Mouse (Mus musculus): ENCODE data around the gene Pitpnm2. TPM values are rescaled to one million over a fixed set of nuclear protein-coding genes. Genes with fewer than 3 reads are reported as not detected.

Gene Pitpnm2
- total and polyA plus RNA-seq, 3 experiments = 37.7 to 40.1 (median 40.1) TPM

DNA sequence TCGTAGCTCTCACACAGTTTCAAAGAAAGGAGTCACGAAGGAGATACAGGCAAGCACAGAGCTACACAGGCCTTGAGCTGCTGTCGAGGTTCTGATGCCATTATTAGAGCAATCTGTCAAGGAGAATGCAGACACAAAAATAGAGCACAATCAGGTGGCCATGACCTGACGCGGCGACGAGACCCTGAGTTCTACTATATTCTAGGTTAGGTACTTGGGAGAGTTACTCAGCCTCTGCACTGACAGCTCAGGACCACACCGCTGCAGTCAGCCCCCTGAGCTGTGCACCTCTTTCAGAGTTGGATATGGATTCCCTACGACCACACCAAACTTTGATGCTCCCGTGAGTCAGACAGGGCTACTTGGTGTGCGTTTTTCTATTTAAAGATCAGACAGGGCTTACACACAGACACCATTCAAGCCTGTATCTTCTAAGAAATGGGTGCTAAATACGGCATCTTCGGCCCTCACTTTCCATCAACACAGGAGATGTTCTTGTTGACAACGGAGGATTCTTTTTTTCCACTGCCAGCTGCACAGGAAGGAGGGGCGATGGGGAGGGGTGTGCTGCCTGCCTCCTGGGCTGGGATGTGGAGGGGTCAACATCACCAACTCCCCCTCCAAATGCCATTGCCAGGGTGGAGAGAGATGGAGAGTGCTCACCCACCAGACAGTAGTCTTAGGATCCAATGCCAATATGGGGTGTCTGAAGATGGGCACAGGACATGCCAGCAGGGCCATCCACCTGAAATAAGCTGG, 63.7 kb downstream of the Pitpnm2 start:
- peak overlapping the region; percentile 1; the same call in 1 of the 2 replicates for H3K4me3 ChIP-seq

DNA sequence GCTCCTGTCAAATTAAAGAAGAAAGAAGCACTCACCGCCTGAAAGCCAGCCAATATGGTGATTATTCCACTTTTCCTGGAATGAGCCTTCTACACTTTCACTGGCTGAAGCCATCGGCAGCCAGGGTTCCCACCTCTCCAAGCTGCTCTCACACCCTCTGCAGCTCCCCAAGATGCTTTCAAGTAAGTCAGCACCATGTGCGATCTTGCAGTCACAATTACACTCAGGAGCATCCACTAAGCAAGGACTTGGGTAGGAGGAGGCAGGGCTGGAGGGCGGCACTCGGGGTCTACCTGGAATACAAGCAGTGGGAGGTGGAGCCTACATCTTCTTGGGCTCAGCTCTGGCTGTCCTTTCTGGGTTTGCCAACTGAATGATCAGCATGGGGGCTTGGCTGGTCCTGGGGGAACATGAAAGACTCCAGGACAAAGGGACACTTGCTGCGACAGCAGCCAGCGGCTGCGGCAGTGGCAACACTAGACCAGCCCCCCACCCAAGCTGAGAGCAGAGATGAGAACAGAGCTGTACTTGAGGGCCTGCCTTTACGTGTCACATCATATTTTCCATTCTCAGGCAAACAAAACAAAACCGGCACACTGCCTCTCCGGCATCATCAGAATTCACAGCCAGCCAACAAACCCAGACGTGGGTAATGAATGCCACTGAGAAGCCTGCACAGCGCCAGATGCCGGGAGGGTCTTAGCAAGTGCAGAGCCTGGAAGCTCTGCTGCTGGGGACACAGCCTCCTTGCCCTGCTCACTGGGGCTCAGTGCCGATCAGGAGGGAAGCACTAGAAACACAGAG, 64.5 kb downstream of the Pitpnm2 start:
- H3K27me3 ChIP-seq (ENCODE audit: control insufficient read depth, insufficient read depth, low read length) = no peaks in the 10 kb centered on the region
- H3K36me3 ChIP-seq (ENCODE audit: control insufficient read depth, insufficient read depth, low read length) = peaks cover 2% of the 10 kb centered on the region; the same call in 1 of the 2 replicates
- TF ChIP-seq POLR2A (IDR thresholded peaks at IDR 0.05; ENCODE audit: insufficient read depth, low read depth, low read length) (no peak), EP300 (IDR thresholded peaks at IDR 0.05; ENCODE audit: insufficient read depth, low read depth, low read length) (no peak), CTCF (IDR thresholded peaks at IDR 0.05) (no peak)
- H3K4me1 ChIP-seq (ENCODE audit: control insufficient read depth, insufficient read depth, low read length) = peaks cover 41% of the 10 kb centered on the region
- WGBS = 35% methylated on average over 15 of the region's 15 CpGs
- peak overlapping the region; percentile 89 for H3K27ac ChIP-seq
- H3K4me3 ChIP-seq = no peak overlapping the region; the same call in 1 of the 2 replicates
- intact Hi-C loops (cut with DNase I) = no loop called here
- no peak for DNase-seq
- H3K79me2 ChIP-seq (replicated peaks; ENCODE audit: control insufficient read depth, insufficient read depth, low read length) = peaks cover 7% of the 10 kb centered on the region
- peak overlapping the region; percentile 54 for H3K9ac ChIP-seq (ENCODE audit: low read depth, low read length)

More for the DNA sequence above, 63.7 kb downstream of the Pitpnm2 start:
- 39% methylated on average over 15 of the region's 15 CpGs for WGBS
- H3K4me1 ChIP-seq (ENCODE audit: control insufficient read depth, insufficient read depth, low read length) = peaks cover 45% of the 10 kb centered on the region
- H3K27ac ChIP-seq = peak overlapping the region; percentile 89
- H3K27me3 ChIP-seq (ENCODE audit: control insufficient read depth, insufficient read depth, low read length) = no peaks in the 10 kb centered on the region
- peaks cover 2% of the 10 kb centered on the region; the same call in 1 of the 2 replicates for H3K36me3 ChIP-seq (ENCODE audit: control insufficient read depth, insufficient read depth, low read length)
- H3K9ac ChIP-seq (ENCODE audit: low read depth, low read length) = peak overlapping the region; percentile 54
- no peak for DNase-seq
- TF ChIP-seq EP300 (IDR thresholded peaks at IDR 0.05; ENCODE audit: insufficient read depth, low read depth, low read length) (no peak), CTCF (IDR thresholded peaks at IDR 0.05) (no peak), POLR2A (IDR thresholded peaks at IDR 0.05; ENCODE audit: insufficient read depth, low read depth, low read length) (no peak; the same call in 1 of the 2 replicates)
- intact Hi-C loops (cut with DNase I) = loop anchor here (1.0 kb wide), 1 partner anchor 62 kb away; no protein-coding TSS in a partner anchor
- peaks cover 7% of the 10 kb centered on the region for H3K79me2 ChIP-seq (replicated peaks; ENCODE audit: control insufficient read depth, insufficient read depth, low read length)

- intact Hi-C loops (cut with DNase I) = no loop called here
- peaks cover 7% of the 10 kb centered on the region for H3K79me2 ChIP-seq (replicated peaks; ENCODE audit: control insufficient read depth, insufficient read depth, low read length)
- peaks cover 2% of the 10 kb centered on the region; the same call in 1 of the 2 replicates for H3K36me3 ChIP-seq (ENCODE audit: control insufficient read depth, insufficient read depth, low read length)
- DNase-seq = no peak
- no peak overlapping the region for H3K4me3 ChIP-seq
- TF ChIP-seq POLR2A (IDR thresholded peaks at IDR 0.05; ENCODE audit: insufficient read depth, low read depth, low read length) = no peak
- TF ChIP-seq CTCF (IDR thresholded peaks at IDR 0.05) = no peak
- no peak for TF ChIP-seq EP300 (IDR thresholded peaks at IDR 0.05; ENCODE audit: insufficient read depth, low read depth, low read length)
- peak overlapping the region; percentile 35; the same call in 1 of the 2 replicates for H3K9ac ChIP-seq (ENCODE audit: low read depth, low read length)
- no peaks in the 10 kb centered on the region for H3K27me3 ChIP-seq (ENCODE audit: control insufficient read depth, insufficient read depth, low read length)
- WGBS = 47% methylated on average over 3 of the region's 3 CpGs
- H3K27ac ChIP-seq = peak overlapping the region; percentile 89; the same call in 1 of the 2 replicates
- peaks cover 34% of the 10 kb centered on the region for H3K4me1 ChIP-seq (ENCODE audit: control insufficient read depth, insufficient read depth, low read length)
Measured at GRCm38 (mm10) chr5:124184191-124184590, 65.4 kb downstream of the Pitpnm2 start.

GRCm38 (mm10) chr5:124182642-124183041, 66.9 kb downstream of the Pitpnm2 start:
- DNase-seq = no peak
- peaks cover 29% of the 10 kb centered on the region for H3K4me1 ChIP-seq (ENCODE audit: control insufficient read depth, insufficient read depth, low read length)
- H3K27ac ChIP-seq = no peak overlapping the region
- intact Hi-C loops (cut with DNase I) = loop anchor here (2.0 kb wide), 1 partner anchor 14 kb away; no protein-coding TSS in a partner anchor
- WGBS = 77% methylated on average over 7 of the region's 7 CpGs
- peaks cover 9% of the 10 kb centered on the region for H3K79me2 ChIP-seq (replicated peaks; ENCODE audit: control insufficient read depth, insufficient read depth, low read length)
- H3K36me3 ChIP-seq (ENCODE audit: control insufficient read depth, insufficient read depth, low read length) = peaks cover 2% of the 10 kb centered on the region; the same call in 1 of the 2 replicates
- no peak overlapping the region for H3K4me3 ChIP-seq
- TF ChIP-seq POLR2A (IDR thresholded peaks at IDR 0.05; ENCODE audit: insufficient read depth, low read depth, low read length) (no peak), EP300 (IDR thresholded peaks at IDR 0.05; ENCODE audit: insufficient read depth, low read depth, low read length) (no peak), CTCF (IDR thresholded peaks at IDR 0.05) (no peak)
- H3K27me3 ChIP-seq (ENCODE audit: control insufficient read depth, insufficient read depth, low read length) = no peaks in the 10 kb centered on the region
- no peak overlapping the region for H3K9ac ChIP-seq (ENCODE audit: low read depth, low read length)

GRCm38 (mm10) chr5:124182097-124182496, 67.5 kb downstream of the Pitpnm2 start:
- intact Hi-C loops (cut with DNase I) = loop anchor here (2.0 kb wide), 1 partner anchor 13 kb away; no protein-coding TSS in a partner anchor
- H3K4me3 ChIP-seq = no peak overlapping the region
- H3K9ac ChIP-seq (ENCODE audit: low read depth, low read length) = no peak overlapping the region
- H3K36me3 ChIP-seq (ENCODE audit: control insufficient read depth, insufficient read depth, low read length) = peaks cover 2% of the 10 kb centered on the region; the same call in 1 of the 2 replicates
- no peak overlapping the region for H3K27ac ChIP-seq
- H3K79me2 ChIP-seq (replicated peaks; ENCODE audit: control insufficient read depth, insufficient read depth, low read length) = peaks cover 9% of the 10 kb centered on the region
- DNase-seq = no peak
- H3K4me1 ChIP-seq (ENCODE audit: control insufficient read depth, insufficient read depth, low read length) = peaks cover 27% of the 10 kb centered on the region
- 85% methylated on average over 5 of the region's 5 CpGs for WGBS
- H3K27me3 ChIP-seq (ENCODE audit: control insufficient read depth, insufficient read depth, low read length) = no peaks in the 10 kb centered on the region
- no peak for TF ChIP-seq EP300 (IDR thresholded peaks at IDR 0.05; ENCODE audit: insufficient read depth, low read depth, low read length)
- no peak for TF ChIP-seq POLR2A (IDR thresholded peaks at IDR 0.05; ENCODE audit: insufficient read depth, low read depth, low read length)
- TF ChIP-seq CTCF (IDR thresholded peaks at IDR 0.05) = no peak
